ENCODE assay signal across 9 mouse cellular contexts in the genomic region with DNA sequence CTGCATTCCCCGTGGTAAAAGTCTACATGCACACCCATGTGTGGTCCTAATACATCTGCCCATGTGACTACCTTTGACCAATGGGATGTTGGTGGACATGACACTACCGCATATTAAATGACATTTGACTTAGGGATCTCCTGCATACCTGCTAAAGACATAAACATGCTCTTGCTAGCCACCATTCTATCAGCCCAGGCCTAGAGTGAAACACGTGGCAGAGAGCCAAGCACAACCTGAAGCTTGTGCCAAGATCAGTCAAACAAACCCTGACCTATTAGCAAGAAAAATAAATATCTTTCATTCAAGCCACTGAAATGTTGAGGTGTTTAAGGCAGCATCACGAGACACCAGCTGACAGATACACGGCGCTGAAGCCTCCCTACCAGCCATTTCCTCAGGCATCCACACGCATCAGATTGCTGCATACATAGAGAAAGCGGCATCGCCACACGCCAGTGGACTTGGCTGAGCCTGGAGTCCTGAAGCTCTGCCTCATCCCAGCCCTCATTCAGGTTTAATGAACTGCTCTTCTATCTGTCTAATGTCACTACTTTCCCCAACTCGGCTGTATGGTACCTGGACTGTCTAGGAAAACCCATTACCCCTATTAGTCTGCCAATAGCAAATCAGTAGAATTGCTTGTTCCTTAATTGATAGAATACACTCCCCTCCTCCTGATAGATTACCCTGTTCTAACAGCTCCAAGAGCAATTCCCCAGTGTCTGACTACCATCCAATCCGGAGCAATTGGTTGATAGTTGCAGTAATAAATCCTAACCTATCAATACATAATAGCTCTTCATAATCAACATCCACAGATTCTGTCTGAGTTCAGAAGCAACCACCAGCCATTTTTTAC.
A peak's percentile ranks its signal among the peaks of the same experiment; 100 is the strongest.
DNase-seq lines count a peak whose midpoint lies in the region; ATAC-seq and TF ChIP-seq lines count a peak whose summit lies in the region.
"Had no signal": no experiment of that assay in that cellular context is flagged by ENCODE, and none has a peak within 500 bp of the region (broad histone marks: within the 10 kb centered on the region; RNA-seq: fewer than 3 reads in every experiment).

No protein-coding gene starts in this region.

- 72% methylated on average over 12 of the region's 12 CpGs for WGBS in embryonic facial prominence, embryonic 11.5 days
- WGBS in embryonic facial prominence, embryonic 10.5 days, result 86% methylated on average over 12 of the region's 12 CpGs
- 36% methylated on average over 12 of the region's 12 CpGs for WGBS in lung, embryonic 15.5 days
- 47% methylated on average over 12 of the region's 12 CpGs for WGBS in hindbrain, embryonic 16.5 days
- 74% methylated on average over 12 of the region's 12 CpGs for WGBS in midbrain, postnatal 0 days

- no peaks in the 10 kb centered on the region for H3K9me3 ChIP-seq in embryonic facial prominence, embryonic 11.5 days (replicated peaks; ENCODE audit: control insufficient read depth, low read length)
- no peaks in the 10 kb centered on the region for H3K9me3 ChIP-seq in embryonic facial prominence, embryonic 10.5 days
- H3K9me3 ChIP-seq in lung, embryonic 15.5 days, result no peaks in the 10 kb centered on the region
- no peaks in the 10 kb centered on the region for H3K9me3 ChIP-seq in hindbrain, embryonic 16.5 days (ENCODE audit: control insufficient read depth, low read length)
- H3K9me3 ChIP-seq in midbrain, postnatal 0 days (ENCODE audit: low read length), result no peaks in the 10 kb centered on the region

- no peak overlapping the region for H3K27ac ChIP-seq in embryonic facial prominence, embryonic 11.5 days (replicated peaks; ENCODE audit: low read depth, low read length)
- no peak overlapping the region for H3K27ac ChIP-seq in embryonic facial prominence, embryonic 10.5 days (replicated peaks)
- no peak overlapping the region for H3K27ac ChIP-seq in lung, embryonic 15.5 days
- no peak overlapping the region for H3K27ac ChIP-seq in hindbrain, embryonic 16.5 days (ENCODE audit: low read depth, low read length)
- no peak overlapping the region for H3K27ac ChIP-seq in midbrain, postnatal 0 days (ENCODE audit: low read depth, low read length)
- H3K27ac ChIP-seq: macrophage had no signal

- no peak for DNase-seq in embryonic facial prominence, embryonic 11.5 days (ENCODE audit: low spot score)
- no peak for DNase-seq in embryonic facial prominence, embryonic 10.5 days (ENCODE audit: low spot score)
- DNase-seq in lung, postnatal 4 days, result no peak
- DNase-seq in midbrain, postnatal 0 days (ENCODE audit: low spot score), result peak; percentile 39
- no peak for DNase-seq in gastrocnemius, postnatal 36 days
- DNase-seq in left cerebral cortex, adult 11 months (ENCODE audit: low spot score), result no peak

- ATAC-seq in embryonic facial prominence, embryonic 11.5 days (replicated peaks; ENCODE audit: insufficient number of reproducible peaks, low FRiP score, low TSS enrichment, low read depth), result 0 out of 2 replicates have a peak, but pooled peaks have one; percentile 44
- peak; percentile 14; the same call in 1 of the 2 replicates for ATAC-seq in lung, embryonic 15.5 days (ENCODE audit: borderline replicate concordance, extremely low read depth, low FRiP score, low TSS enrichment)
- peak; percentile 82 for ATAC-seq in hindbrain, embryonic 16.5 days
- 0 out of 2 replicates have a peak, but pooled peaks have one; percentile 48 for ATAC-seq in midbrain, postnatal 0 days (ENCODE audit: low FRiP score)

- intact Hi-C loops in gastrocnemius, postnatal 36 days (cut with DNase I), result no loop called here

- no peaks in the 10 kb centered on the region for H3K36me3 ChIP-seq in embryonic facial prominence, embryonic 11.5 days (replicated peaks; ENCODE audit: control insufficient read depth, insufficient read depth, low read depth, low read length)
- H3K36me3 ChIP-seq in embryonic facial prominence, embryonic 10.5 days (replicated peaks), result no peaks in the 10 kb centered on the region
- no peaks in the 10 kb centered on the region for H3K36me3 ChIP-seq in lung, embryonic 15.5 days
- H3K36me3 ChIP-seq in hindbrain, embryonic 16.5 days (ENCODE audit: control insufficient read depth, insufficient read depth, low read length), result no peaks in the 10 kb centered on the region
- H3K36me3 ChIP-seq in midbrain, postnatal 0 days (ENCODE audit: insufficient read depth, low read length), result no peaks in the 10 kb centered on the region

- no peak overlapping the region for H3K9ac ChIP-seq in embryonic facial prominence, embryonic 11.5 days (replicated peaks; ENCODE audit: low read length)
- H3K9ac ChIP-seq in lung, embryonic 15.5 days, result no peak overlapping the region
- no peak overlapping the region for H3K9ac ChIP-seq in hindbrain, embryonic 16.5 days (ENCODE audit: low read depth, low read length)
- no peak overlapping the region for H3K9ac ChIP-seq in midbrain, postnatal 0 days (replicated peaks; ENCODE audit: low read length, poor library complexity, severe bottlenecking)

- H3K4me2 ChIP-seq in embryonic facial prominence, embryonic 11.5 days (ENCODE audit: low read depth, low read length), result no peak overlapping the region
- no peak overlapping the region for H3K4me2 ChIP-seq in lung, embryonic 15.5 days
- no peak overlapping the region for H3K4me2 ChIP-seq in hindbrain, embryonic 16.5 days (ENCODE audit: low read length)
- H3K4me2 ChIP-seq in midbrain, postnatal 0 days (ENCODE audit: low read depth, low read length, poor library complexity, severe bottlenecking), result no peak overlapping the region

- TF ChIP-seq CTCF in midbrain, postnatal 0 days (IDR thresholded peaks at IDR 0.05), result no peak

- H3K4me1 ChIP-seq in embryonic facial prominence, embryonic 11.5 days (ENCODE audit: control insufficient read depth, insufficient read depth, low read length), result no peaks in the 10 kb centered on the region
- H3K4me1 ChIP-seq in embryonic facial prominence, embryonic 10.5 days, result peaks cover 10% of the 10 kb centered on the region; the same call in 1 of the 2 replicates
- 0 out of 2 replicates have a peak, but pooled peaks cover 5% of the 10 kb centered on the region for H3K4me1 ChIP-seq in lung, embryonic 15.5 days
- H3K4me1 ChIP-seq in hindbrain, embryonic 16.5 days (ENCODE audit: control insufficient read depth, insufficient read depth, low read depth, low read length), result no peaks in the 10 kb centered on the region
- H3K4me1 ChIP-seq in midbrain, postnatal 0 days (ENCODE audit: insufficient read depth, low read length), result no peaks in the 10 kb centered on the region

- no peak overlapping the region for H3K4me3 ChIP-seq in embryonic facial prominence, embryonic 11.5 days (ENCODE audit: low read depth, low read length)
- no peak overlapping the region for H3K4me3 ChIP-seq in embryonic facial prominence, embryonic 10.5 days
- no peak overlapping the region for H3K4me3 ChIP-seq in lung, embryonic 15.5 days
- no peak overlapping the region for H3K4me3 ChIP-seq in hindbrain, embryonic 16.5 days (ENCODE audit: low read length)
- H3K4me3 ChIP-seq in midbrain, postnatal 0 days (ENCODE audit: low read depth, low read length), result no peak overlapping the region

- no peaks in the 10 kb centered on the region for H3K27me3 ChIP-seq in embryonic facial prominence, embryonic 11.5 days (ENCODE audit: control insufficient read depth, insufficient read depth, low read length)
- no peaks in the 10 kb centered on the region for H3K27me3 ChIP-seq in embryonic facial prominence, embryonic 10.5 days (replicated peaks; ENCODE audit: low read depth, poor library complexity, severe bottlenecking)
- no peaks in the 10 kb centered on the region for H3K27me3 ChIP-seq in lung, embryonic 15.5 days
- no peaks in the 10 kb centered on the region; the same call in 1 of the 2 replicates for H3K27me3 ChIP-seq in hindbrain, embryonic 16.5 days (replicated peaks; ENCODE audit: control insufficient read depth, insufficient read depth, low read length)
- no peaks in the 10 kb centered on the region for H3K27me3 ChIP-seq in midbrain, postnatal 0 days (ENCODE audit: insufficient read depth, low read length)

Comparison
In these comparisons a context has a peak if more than half of its experiments do, and no peak if none do; other contexts are left out.
1. ATAC-seq: peak in every context shown above with its lines; median percentile 82 in hindbrain, embryonic 16.5 days; 48 in midbrain, postnatal 0 days; 44 in embryonic facial prominence, embryonic 11.5 days; 14 in lung, embryonic 15.5 days.